Comparison of ENCODE assay signal across 20 mouse cellular contexts in genomic region chr14:8632211-8632610, GRCm38 (mm10). TPM values are rescaled to one million over a fixed set of nuclear protein-coding genes. Genes with fewer than 3 reads are reported as not detected.
DNase-seq lines count a peak whose midpoint lies in the region; TF ChIP-seq lines count a peak whose summit lies in the region.
"Had no signal": no experiment of that assay in that cellular context is flagged by ENCODE, and none has a peak within 500 bp of the region (broad histone marks: within the 10 kb centered on the region; RNA-seq: fewer than 3 reads in every experiment).

No protein-coding gene starts in this region.

- H3K4me3 ChIP-seq in layer of hippocampus, adult 2 months = no peak overlapping the region
- no peak overlapping the region for H3K4me3 ChIP-seq in cerebellum, adult 2 months (replicated peaks; ENCODE audit: insufficient read depth, low read depth, low read length)
- H3K4me3 ChIP-seq: embryonic facial prominence, embryonic 12.5 days; forebrain, embryonic 12.5 days; heart, adult 2 months; heart, embryonic 15.5 days; hindbrain, embryonic 13.5 days had no signal

- no peak for TF ChIP-seq POLR2A in cerebellum, adult 2 months (IDR thresholded peaks at IDR 0.05; ENCODE audit: borderline replicate concordance, insufficient read depth, low read length)

- DNase-seq in T-cell, adult 2 months (ENCODE audit: low spot score) = peak; percentile 8
- peak; percentile 30 to 33 for DNase-seq in thymus, adult 18-20 months
- peak; percentile 73 for DNase-seq in thymus, postnatal 14 days
- no peak for DNase-seq in gastrocnemius, postnatal 25 days
- no peak for DNase-seq in layer of hippocampus, adult 2 months (ENCODE audit: low spot score in 2 of 2)
- DNase-seq in cerebellum, adult 2 months = no peak
- DNase-seq: adrenal gland, adult 2 months; adrenal gland, postnatal 25 days; cerebellum, adult 18-20 months; cerebellum, postnatal 10 days; gastrocnemius, postnatal 10 days; heart, adult 2 months; heart, postnatal 14 days had no signal

- TF ChIP-seq CTCF in layer of hippocampus, adult 2 months (conservative IDR thresholded peaks at IDR 0.05) = no peak
- TF ChIP-seq CTCF in cerebellum, adult 2 months (IDR thresholded peaks at IDR 0.05; ENCODE audit: borderline replicate concordance, insufficient read depth, low read depth, low read length) = no peak

- H3K27ac ChIP-seq in layer of hippocampus, adult 2 months = no peak overlapping the region
- no peak overlapping the region for H3K27ac ChIP-seq in cerebellum, adult 2 months (ENCODE audit: insufficient read depth, low read length)
- H3K27ac ChIP-seq: embryonic facial prominence, embryonic 12.5 days; forebrain, embryonic 12.5 days; heart, adult 2 months; heart, embryonic 15.5 days; hindbrain, embryonic 13.5 days; hindbrain, postnatal 0 days had no signal

- H3K27me3 ChIP-seq in cerebellum, adult 2 months (ENCODE audit: control insufficient read depth, insufficient read depth, low read length) = no peaks in the 10 kb centered on the region; the same call in 1 of the 2 replicates
- H3K27me3 ChIP-seq: CH12.LX; embryonic facial prominence, embryonic 12.5 days; forebrain, embryonic 12.5 days; heart, embryonic 15.5 days; hindbrain, embryonic 13.5 days; Patski had no signal

- H3K4me1 ChIP-seq in cerebellum, adult 2 months (ENCODE audit: control insufficient read depth, insufficient read depth, low read length) = no peaks in the 10 kb centered on the region
- H3K4me1 ChIP-seq: embryonic facial prominence, embryonic 12.5 days; forebrain, embryonic 12.5 days; heart, embryonic 15.5 days; hindbrain, embryonic 13.5 days had no signal

- 86% methylated on average over 6 of the region's 6 CpGs for WGBS in cerebellum, adult 2 months

RNA-seq across cellular contexts. Expression of gene 4930452B06Rik, which starts 33.8 kb away (rescaled TPM):
- under 1 TPM in 1 of 2 experiments, not detected in 1; 0.19 TPM for total RNA-seq in gastrocnemius, postnatal 25 days (2021)
- total RNA-seq in layer of hippocampus, adult 2 months (2021) = 1 to 10 TPM; 4.9 to 5.7 TPM
- 1.9 and 2.3 TPM in 2 replicates for polyA plus RNA-seq in cerebellum, adult 2 months (2012; rRNA removed)
- total RNA-seq: CH12.LX had no signal

Comparison
In these comparisons a context has a peak if more than half of its experiments do, and no peak if none do; other contexts are left out.
1. DNase-seq: peak in T-cell, adult 2 months (single experiment), thymus, adult 18-20 months (2 of 2) and thymus, postnatal 14 days (single experiment); none in gastrocnemius, postnatal 25 days (single experiment), layer of hippocampus, adult 2 months (0 of 2) and cerebellum, adult 2 months (0 of 2).
2. RNA of gene 4930452B06Rik, which starts 33.8 kb away (total RNA-seq): 4.9 to 5.7 TPM in layer of hippocampus, adult 2 months; 0.19 TPM in gastrocnemius, postnatal 25 days; every median in the first group is over 4 times any median in the second.